Mouse (Mus musculus): ENCODE measurements around the gene Txn1. TPM values are rescaled to one million over a fixed set of nuclear protein-coding genes. Genes with fewer than 3 reads are reported as not detected.

Txn1 gene
- 352 TPM for polyA plus RNA-seq (2014; fragmentation: Illumina TruSeq; extraction: RNeasy Lipid Tissue Mini Kit (QIAGEN cat#74804))

GRCm38 (mm10) chr4:57956029-57956960 lies at the start of gene Txn1:
Gene Txn1 (minus strand): TSS chr4:57956411.

GRCm38 (mm10) chr4:57916201-57916661 lies 40.0 kb downstream of the Txn1 start, which contains the start of gene D630039A03Rik:
Gene D630039A03Rik (minus strand): TSS chr4:57916297.

Other genes with a start within 250 kb of the Txn1 start
- gene Akap2, start 238.8 kb downstream of the Txn1 start, polyA plus RNA-seq (2014; fragmentation: Illumina TruSeq; extraction: RNeasy Lipid Tissue Mini Kit (QIAGEN cat#74804)), result 112 TPM
- 6.3 TPM for gene D630039A03Rik, start 40.1 kb downstream of the Txn1 start, polyA plus RNA-seq (2014; fragmentation: Illumina TruSeq; extraction: RNeasy Lipid Tissue Mini Kit (QIAGEN cat#74804))
- not detected for gene Txndc8, start 52.7 kb upstream of the Txn1 start, polyA plus RNA-seq (2014; fragmentation: Illumina TruSeq; extraction: RNeasy Lipid Tissue Mini Kit (QIAGEN cat#74804))

Measured in ovary, adult 10 weeks (tissue).